28 mouse cellular contexts compared by ENCODE assay signal in genomic region chr16:64316831-64317230, GRCm38 (mm10).
"Had no signal": no experiment of that assay in that cellular context is flagged by ENCODE, and none has a peak within 500 bp of the region (broad histone marks: within the 10 kb centered on the region; RNA-seq: fewer than 3 reads in every experiment).

No protein-coding gene starts in this region.

- H3K27ac ChIP-seq: gastrocnemius, adult 2 months; heart, embryonic 10.5 days; heart, embryonic 13.5 days; heart, embryonic 15.5 days; hindbrain, embryonic 10.5 days; hindbrain, embryonic 12.5 days; hindbrain, embryonic 14.5 days; intestine, embryonic 15.5 days; kidney, embryonic 15.5 days; kidney, postnatal 0 days; limb, embryonic 13.5 days; limb, embryonic 15.5 days; liver, embryonic 12.5 days; liver, embryonic 14.5 days had no signal

- DNase-seq: gastrocnemius, adult 2 months; gastrocnemius, postnatal 10 days; gastrocnemius, postnatal 25 days; heart, adult 18-20 months; heart, postnatal 4 days; kidney, adult 2 months; kidney, adult 9 months; kidney, postnatal 14 days; kidney, postnatal 36 days; layer of hippocampus, adult 9-11 months; layer of hippocampus, postnatal 36 days; left cerebral cortex, postnatal 4 days had no signal

- H3K4me1 ChIP-seq: heart, embryonic 10.5 days; hindbrain, embryonic 10.5 days; hindbrain, embryonic 12.5 days; intestine, embryonic 15.5 days; kidney, embryonic 15.5 days; limb, embryonic 13.5 days; limb, embryonic 15.5 days; liver, embryonic 12.5 days had no signal

- H3K36me3 ChIP-seq: heart, embryonic 10.5 days; heart, embryonic 13.5 days; heart, embryonic 15.5 days; hindbrain, embryonic 10.5 days; hindbrain, embryonic 12.5 days; intestine, embryonic 15.5 days; kidney, embryonic 15.5 days; limb, embryonic 13.5 days; limb, embryonic 15.5 days; liver, embryonic 12.5 days had no signal

- H3K9me3 ChIP-seq: heart, embryonic 10.5 days; heart, embryonic 13.5 days; heart, embryonic 15.5 days; hindbrain, embryonic 10.5 days; hindbrain, embryonic 12.5 days; intestine, embryonic 15.5 days; kidney, embryonic 15.5 days; limb, embryonic 13.5 days; limb, embryonic 15.5 days; liver, embryonic 12.5 days had no signal

- ATAC-seq: hindbrain, embryonic 16.5 days; inflammation-experienced regulatory T-cells, adult 6 months; intestine, embryonic 15.5 days; intestine, postnatal 0 days; liver, embryonic 12.5 days had no signal

- H3K27me3 ChIP-seq: heart, embryonic 13.5 days; heart, embryonic 15.5 days; hindbrain, embryonic 12.5 days; intestine, embryonic 15.5 days; kidney, embryonic 15.5 days; limb, embryonic 13.5 days; limb, embryonic 15.5 days; liver, embryonic 12.5 days had no signal

- H3K4me3 ChIP-seq: gastrocnemius, adult 2 months; heart, embryonic 10.5 days; heart, embryonic 13.5 days; heart, embryonic 15.5 days; hindbrain, embryonic 10.5 days; hindbrain, embryonic 12.5 days; intestine, embryonic 15.5 days; kidney, embryonic 15.5 days; limb, embryonic 13.5 days; limb, embryonic 15.5 days; liver, embryonic 12.5 days had no signal

- H3K4me2 ChIP-seq: heart, embryonic 13.5 days; heart, embryonic 15.5 days; hindbrain, embryonic 12.5 days; hindbrain, embryonic 14.5 days; intestine, embryonic 15.5 days; kidney, embryonic 15.5 days; limb, embryonic 13.5 days; limb, embryonic 15.5 days; liver, embryonic 12.5 days had no signal

- H3K9ac ChIP-seq: heart, embryonic 13.5 days; heart, embryonic 15.5 days; hindbrain, embryonic 12.5 days; hindbrain, embryonic 14.5 days; intestine, embryonic 15.5 days; kidney, embryonic 15.5 days; limb, embryonic 13.5 days; limb, embryonic 15.5 days; liver, embryonic 12.5 days; liver, embryonic 14.5 days had no signal
